Mouse (Mus musculus): ENCODE measurements at regions not wholly inside any gene's neighbourhood (a gene's known extent, or its start where the extent isn't known, plus 50 kb on each side); places are given as distances from the start of the nearest gene placed in this dataset.
"Not testable (repeated sequence)": the region's sequence is repeated elsewhere in the genome, so short reads cannot be mapped to it uniquely, and the experiment has no call there.

DNA sequence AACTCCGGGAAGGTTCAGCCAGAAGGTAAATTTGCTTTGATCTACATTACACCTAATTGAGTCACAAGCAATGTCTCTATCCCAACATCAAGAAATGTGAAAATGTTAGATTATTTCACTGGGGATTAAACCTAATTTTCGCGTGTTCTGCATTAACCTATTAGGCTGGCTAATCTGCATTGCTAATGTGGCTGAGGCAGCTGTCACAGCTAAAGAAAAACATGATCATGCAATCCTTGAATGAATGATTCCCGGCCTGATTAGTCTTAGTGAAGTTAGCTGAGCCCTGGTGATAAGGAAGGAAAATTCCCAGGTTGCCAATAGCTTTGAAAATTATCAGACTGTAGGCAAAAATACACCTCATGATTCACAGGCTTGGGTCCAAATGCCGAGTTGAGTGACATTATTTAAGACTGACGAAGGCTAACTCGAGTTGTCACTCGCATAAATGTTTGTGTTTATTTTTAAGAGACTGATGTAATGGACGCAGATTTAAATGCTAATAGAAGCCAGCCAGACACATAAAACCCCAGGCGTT lies 131.5 kb upstream of the Kiz start:
- no peak for DNase-seq (ENCODE audit: low spot score)

GRCm38 (mm10) chr2:146724924-146725555 lies 130.6 kb upstream of the Kiz start:
- no peak for DNase-seq (ENCODE audit: low spot score)

DNA sequence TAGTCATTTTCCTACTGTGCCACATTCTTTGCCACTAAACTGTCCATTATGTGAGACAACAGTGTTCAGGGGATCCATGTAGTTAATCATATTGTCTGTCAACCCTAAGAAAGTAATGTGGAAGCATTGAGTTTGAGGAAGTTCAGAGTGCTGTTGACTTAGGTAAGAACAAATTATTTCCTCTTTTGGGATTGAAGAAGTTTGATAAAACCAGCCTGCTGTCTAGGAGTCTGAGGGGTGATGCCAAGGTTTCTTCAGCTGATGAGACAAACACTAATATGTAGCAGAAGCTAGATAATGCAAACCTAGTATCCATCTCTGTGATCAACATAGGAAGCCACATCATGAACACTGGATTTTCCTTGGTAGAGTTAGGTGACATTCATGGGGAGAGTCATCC lies 127.0 kb upstream of the Kiz start:
- DNase-seq (ENCODE audit: low spot score), result no peak

DNA sequence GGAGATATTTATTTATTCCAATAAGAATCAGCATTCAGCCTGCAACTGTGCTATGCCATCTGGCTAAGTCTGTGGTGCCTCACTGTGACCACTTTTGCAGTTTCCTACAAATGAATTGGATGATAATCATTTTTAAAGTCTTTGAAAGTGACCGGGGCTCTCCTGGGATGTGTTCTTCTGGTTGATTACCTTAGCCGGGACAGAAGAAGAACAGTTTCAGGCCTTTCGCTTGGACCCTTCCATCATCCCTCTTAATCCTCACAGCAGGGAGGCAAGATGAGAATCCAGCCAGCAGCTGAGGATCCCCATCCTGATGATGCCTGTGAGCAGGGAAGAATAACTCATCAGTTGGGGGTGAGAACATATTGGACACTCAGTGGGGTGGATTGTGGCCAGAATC lies 124.6 kb upstream of the Kiz start:
- DNase-seq (ENCODE audit: low spot score), result no peak

DNA sequence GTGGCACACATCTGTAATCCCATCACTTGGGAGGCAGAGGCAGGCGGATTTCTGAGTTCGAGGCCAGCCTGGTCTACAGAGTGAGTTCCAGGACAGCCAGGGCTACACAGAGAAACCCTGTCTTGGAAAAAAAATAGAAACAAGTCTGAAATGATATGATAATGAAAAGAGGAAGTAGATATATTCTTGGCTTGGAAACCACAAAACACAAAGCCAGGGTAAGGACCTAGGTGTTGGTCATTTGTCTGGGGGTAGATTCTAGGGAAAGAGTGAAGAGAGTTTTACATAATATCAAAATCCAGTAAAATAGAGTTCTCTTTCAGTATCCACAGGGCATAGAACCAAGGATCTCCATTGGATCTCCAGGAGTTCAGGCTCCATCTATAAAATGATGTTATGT lies 122.8 kb upstream of the Kiz start:
- not testable (repeated sequence) for DNase-seq (ENCODE audit: low spot score)

GRCm38 (mm10) chr2:146744396-146744795 lies 111.3 kb upstream of the Kiz start:
- DNase-seq (ENCODE audit: low spot score), result no peak

DNA sequence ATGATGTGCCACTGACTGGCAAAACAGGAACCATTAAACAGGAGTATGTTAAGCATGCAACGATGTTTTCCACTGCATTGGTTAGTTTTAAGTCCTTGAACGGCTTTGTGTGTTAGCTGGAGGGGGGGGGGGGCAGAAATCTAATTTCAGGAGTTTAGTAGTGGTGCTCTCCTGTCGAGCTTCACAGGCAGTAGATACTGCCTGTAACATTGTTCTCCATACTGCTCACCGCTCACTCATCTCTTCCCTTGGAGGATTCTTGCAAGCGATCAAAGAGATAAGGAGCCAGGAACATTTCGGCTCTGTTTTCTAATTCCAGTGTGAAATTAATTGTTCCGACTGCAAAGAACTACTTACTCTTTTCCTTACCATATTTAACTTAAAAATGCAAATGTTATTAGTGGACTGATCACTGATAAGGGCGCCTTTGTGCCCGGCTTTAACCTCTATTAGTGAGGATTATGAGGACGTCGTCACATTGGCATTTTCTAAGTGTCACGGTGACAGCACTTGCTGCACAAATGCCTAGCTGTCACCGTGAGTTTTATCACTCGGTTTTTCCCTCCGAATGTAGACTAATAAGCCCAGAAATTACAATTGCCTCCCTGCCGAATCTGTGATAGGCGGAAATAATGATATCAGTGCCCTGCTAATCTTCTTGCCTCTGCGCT lies 110.5 kb upstream of the Kiz start:
- DNase-seq (ENCODE audit: low spot score), result no peak

GRCm38 (mm10) chr2:146745683-146746047 lies 110.0 kb upstream of the Kiz start:
- no peak for DNase-seq (ENCODE audit: low spot score)

DNA sequence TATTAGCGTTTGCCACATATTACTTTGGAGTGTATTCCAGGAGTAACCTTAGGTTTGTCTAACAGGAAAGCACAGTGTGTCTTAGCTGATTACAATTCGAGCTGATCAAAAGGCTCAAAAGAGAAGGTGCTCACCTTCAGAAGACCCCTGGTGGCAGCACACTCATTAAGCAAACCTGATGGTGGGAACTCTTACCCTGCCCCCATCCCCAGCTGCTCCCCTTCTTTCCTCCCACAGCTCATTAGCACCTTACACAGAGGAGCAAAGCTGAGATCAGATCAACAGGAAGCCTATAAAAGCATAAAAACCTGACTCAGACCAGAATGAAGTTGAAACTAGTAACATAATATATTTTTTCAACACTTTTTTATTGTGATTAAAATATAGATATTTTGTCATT lies 101.7 kb upstream of the Kiz start:
- no peak for DNase-seq (ENCODE audit: low spot score)

GRCm38 (mm10) chr2:146763522-146764144 lies 92.0 kb upstream of the Kiz start:
- DNase-seq (ENCODE audit: low spot score), result no peak

DNA sequence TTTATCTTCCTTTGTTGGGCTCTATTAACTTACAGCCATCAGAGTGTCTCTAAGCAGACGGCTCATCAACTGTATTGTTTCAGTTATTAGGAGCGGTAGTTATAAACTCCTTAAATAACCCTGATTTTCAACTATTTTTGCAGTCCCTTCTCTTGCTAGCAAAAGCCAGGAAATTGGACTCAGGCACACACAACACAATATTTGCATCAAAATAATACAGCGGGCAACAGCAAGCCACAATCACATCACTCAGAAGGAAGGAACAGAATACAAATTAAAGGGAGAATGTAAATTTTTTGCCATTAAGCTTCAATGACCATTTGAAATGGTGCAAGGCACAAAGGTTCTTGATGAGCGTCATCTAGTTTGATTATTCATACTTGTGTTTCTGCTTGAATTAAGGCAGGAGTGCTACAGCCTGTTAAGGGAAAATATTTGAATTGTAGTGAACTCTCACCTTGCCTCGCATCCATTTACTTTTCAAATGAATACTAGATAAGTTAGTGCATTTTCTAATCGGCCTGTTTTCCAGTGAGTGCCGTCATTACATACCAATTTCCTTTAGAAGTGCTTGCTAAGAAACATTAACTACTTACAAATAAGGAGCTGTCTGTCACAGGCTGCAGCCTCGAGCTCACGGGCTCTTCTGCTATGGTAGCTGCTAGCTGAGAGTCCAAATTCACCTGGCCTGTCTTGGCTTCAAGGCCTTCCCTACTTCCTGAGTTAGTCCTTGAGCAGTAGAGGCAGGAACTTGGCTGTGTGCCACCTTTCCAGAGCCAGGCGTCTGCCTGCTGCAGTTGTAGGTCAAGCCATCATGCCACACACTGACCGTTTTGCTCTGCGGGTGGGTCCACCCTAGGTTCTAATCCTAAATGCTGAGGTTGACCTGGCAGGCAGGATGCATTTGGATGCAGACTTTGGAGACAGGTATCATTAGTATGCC lies 91.1 kb upstream of the Kiz start:
- no peak for DNase-seq (ENCODE audit: low spot score)

GRCm38 (mm10) chr2:146774876-146775275 lies 80.8 kb upstream of the Kiz start:
- DNase-seq (ENCODE audit: low spot score), result no peak

GRCm38 (mm10) chr2:146787132-146787810 lies 68.4 kb upstream of the Kiz start:
- DNase-seq (ENCODE audit: low spot score), result no peak

DNA sequence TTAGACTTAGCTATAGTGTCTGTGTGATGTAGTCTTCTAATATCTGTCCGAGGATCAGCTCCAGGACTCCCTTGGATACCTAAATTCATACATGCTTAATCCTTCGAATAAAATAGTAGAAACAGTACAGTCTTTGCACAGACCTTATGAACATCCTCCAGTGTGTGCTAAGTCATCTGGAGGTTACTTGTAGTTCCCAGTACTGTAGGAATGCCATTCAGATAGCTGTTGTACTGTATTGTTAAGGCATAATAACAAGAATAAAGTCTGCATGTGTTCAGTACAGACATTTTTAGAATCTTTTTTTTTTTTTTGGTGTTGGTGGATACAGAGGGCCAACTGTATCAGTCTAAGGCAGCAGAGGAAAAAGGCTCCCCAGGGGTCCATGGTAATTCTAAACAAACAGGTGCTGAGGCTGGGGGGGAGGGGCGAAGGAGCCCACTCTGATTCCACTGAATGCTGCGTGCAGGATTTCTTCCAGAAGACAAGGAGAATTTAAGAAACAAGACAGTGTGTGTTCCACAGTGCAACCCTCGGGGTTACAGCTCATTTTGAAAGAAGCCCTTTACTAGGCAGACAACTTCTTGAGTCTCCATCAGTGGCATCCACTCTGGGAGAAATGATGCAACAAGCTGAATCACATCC lies 67.7 kb upstream of the Kiz start:
- DNase-seq (ENCODE audit: low spot score), result no peak

GRCm38 (mm10) chr2:146792844-146793420 lies 62.7 kb upstream of the Kiz start:
- no peak for DNase-seq (ENCODE audit: low spot score)

GRCm38 (mm10) chr2:146802973-146803372 lies 52.7 kb upstream of the Kiz start:
- DNase-seq (ENCODE audit: low spot score), result no peak
